Mouse (Mus musculus) neural tube, embryonic 14.5 days (tissue): ENCODE measurements around the gene Bzw1. TPM values are rescaled to one million over a fixed set of nuclear protein-coding genes. Genes with fewer than 3 reads are reported as not detected.
A peak's percentile ranks its signal among the peaks of the same experiment; 100 is the strongest.

Source experiments
- ATAC-seq: fragments of 200-750 bp; cut with Nextera tagmentation; 2 replicates; pipeline ENCODE4 v1.8.0; 2017; ENCODE audit warnings: low read depth, mild to moderate bottlenecking, moderate TSS enrichment, moderate library complexity
- H3K27ac ChIP-seq: fragments of 300-500 bp; sonication (generic); 2 replicates; pipeline ENCODE4 v1.5.1; 2014; ENCODE audit warnings: low read depth, mild to moderate bottlenecking, control low read depth, low read length, moderate library complexity, mixed read lengths
- H3K27me3 ChIP-seq: fragments of 300-500 bp; sonication (generic); 2 replicates; pipeline ENCODE4 v1.6.1; 2014; ENCODE audit warnings: low read length; ENCODE audit not compliant: control insufficient read depth, insufficient read depth
- H3K36me3 ChIP-seq: fragments of 300-500 bp; sonication (generic); 2 replicates; pipeline ENCODE4 v1.6.1; 2014; ENCODE audit warnings: low read length, mixed read lengths; ENCODE audit not compliant: control insufficient read depth, insufficient read depth
- H3K4me1 ChIP-seq: fragments of 300-500 bp; sonication (generic); 2 replicates; pipeline ENCODE4 v1.6.1; 2014; ENCODE audit warnings: low read length; ENCODE audit not compliant: control insufficient read depth, insufficient read depth
- H3K4me2 ChIP-seq: fragments of 300-500 bp; sonication (generic); 2 replicates; pipeline ENCODE4 v1.6.1; 2014; ENCODE audit warnings: mild to moderate bottlenecking, low read depth, low read length, control low read depth
- H3K4me3 ChIP-seq: fragments of 300-500 bp; sonication (generic); 2 replicates; pipeline ENCODE4 v1.5.1; 2014; ENCODE audit warnings: low read depth, low read length, control low read depth, mixed read lengths
- H3K9ac ChIP-seq: fragments of 300-500 bp; sonication (generic); replicated peaks from 2 replicates; pipeline ENCODE4 v1.6.1; 2014; ENCODE audit warnings: low read depth, mild to moderate bottlenecking, control low read depth, low read length, mixed read lengths
- H3K9me3 ChIP-seq: fragments of 300-500 bp; sonication (generic); 2 replicates; pipeline ENCODE4 v1.6.1; 2016; ENCODE audit warnings: low read length; ENCODE audit not compliant: control insufficient read depth
- WGBS: fragments of 180-500 bp; shearing (Covaris S2); extraction: QIAGEN DNeasy Blood & Tissue Kit; methylation state at CpG from one replicate; pipeline ENCODE4 v1.1.7; 2014; 5-methylcytosine and 5-hydroxymethylcytosine counted together
- polyA plus RNA-seq: library from polyadenylated mRNA; unstranded; fragments of >200 nt; fragmentation: Nextera tagmentation; extraction: Ambion mirVana; gene quantifications from 2 replicates; pipeline ENCODE4 v1.2.1, GENCODE M21; 2014

Bzw1 gene
- polyA plus RNA-seq, 1 experiment from 2014 or later, result 371 TPM

GRCm38 (mm10) chr1:58410198-58410588 lies 17.5 kb downstream of the Bzw1 start:
- WGBS, result 88% methylated on average over 3 of the region's 3 CpGs
- Histone ChIP-seq H3K4me2 (no peak overlapping the region), H3K4me1 (no peaks in the 10 kb centered on the region), H3K27me3 (no peaks in the 10 kb centered on the region), H3K9ac (no peak overlapping the region), H3K36me3 (peaks cover 55% of the 10 kb centered on the region), H3K4me3 (no peak overlapping the region), H3K9me3 (no peaks in the 10 kb centered on the region), H3K27ac (no peak overlapping the region)
- no peak for ATAC-seq

- H3K36me3 ChIP-seq, result peaks cover 55% of the 10 kb centered on the region
- H3K4me1 ChIP-seq, result no peaks in the 10 kb centered on the region
- no peak overlapping the region for H3K4me2 ChIP-seq
- no peaks in the 10 kb centered on the region for H3K9me3 ChIP-seq
- H3K9ac ChIP-seq, result no peak overlapping the region
- no peak overlapping the region for H3K4me3 ChIP-seq
- no peak overlapping the region for H3K27ac ChIP-seq
- 89% methylated on average over 7 of the region's 7 CpGs for WGBS
- no peaks in the 10 kb centered on the region for H3K27me3 ChIP-seq
- no peak for ATAC-seq
Measured at GRCm38 (mm10) chr1:58410776-58411175, 18.1 kb downstream of the Bzw1 start.

DNA sequence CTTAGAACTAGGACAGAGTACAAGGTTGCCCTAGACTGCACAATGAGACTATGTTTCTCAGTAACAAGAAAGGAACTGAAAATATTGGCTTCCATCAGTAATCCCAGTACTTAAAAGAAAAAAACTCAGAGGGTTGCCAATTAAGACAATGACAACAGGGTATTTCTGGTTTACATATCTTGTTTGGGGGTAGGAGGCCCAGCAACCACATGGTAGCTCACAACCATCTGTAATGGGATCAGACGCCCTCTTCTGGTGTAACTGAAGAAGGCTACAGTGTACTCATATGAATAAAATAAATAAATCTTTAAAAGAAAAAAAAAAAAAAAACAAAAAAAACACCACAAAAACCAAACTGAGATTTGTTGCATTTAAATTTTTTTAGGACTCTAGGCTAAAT lies 22.7 kb downstream of the Bzw1 start:
- 45% methylated on average over 1 of the region's 1 CpGs for WGBS
- Histone ChIP-seq H3K4me2 (no peak overlapping the region), H3K9me3 (no peaks in the 10 kb centered on the region), H3K4me3 (no peak overlapping the region), H3K27ac (no peak overlapping the region), H3K36me3 (peaks cover 83% of the 10 kb centered on the region), H3K4me1 (peaks cover 2% of the 10 kb centered on the region; the same call in 1 of the 2 replicates), H3K9ac (no peak overlapping the region), H3K27me3 (no peaks in the 10 kb centered on the region)
- ATAC-seq, result no peak

DNA sequence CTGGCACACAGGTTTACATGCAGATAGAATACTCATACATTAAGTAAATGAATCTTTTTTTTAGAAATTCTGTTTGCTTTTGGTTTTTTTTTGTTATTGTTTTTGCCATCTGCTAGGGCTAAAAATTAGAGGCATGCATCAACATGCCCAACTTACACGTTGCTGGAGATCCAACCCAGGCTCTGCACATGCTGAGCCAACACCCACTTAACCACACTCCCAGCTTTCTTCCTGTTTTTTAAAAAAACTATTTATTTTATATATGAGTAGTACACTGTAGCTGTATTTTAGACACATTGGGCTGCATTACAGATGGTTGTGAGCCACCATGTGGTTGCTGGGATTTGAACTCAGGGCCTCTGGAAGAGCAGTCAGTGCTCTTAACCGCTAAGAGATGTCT lies 23.4 kb downstream of the Bzw1 start:
- no peak for ATAC-seq
- no peaks in the 10 kb centered on the region for H3K27me3 ChIP-seq
- no peak overlapping the region for H3K4me2 ChIP-seq
- no peak overlapping the region for H3K4me3 ChIP-seq
- H3K9me3 ChIP-seq, result no peaks in the 10 kb centered on the region
- H3K27ac ChIP-seq, result no peak overlapping the region
- no peak overlapping the region for H3K9ac ChIP-seq
- WGBS, result 90% methylated on average over 2 of the region's 2 CpGs
- H3K4me1 ChIP-seq, result peaks cover 2% of the 10 kb centered on the region; the same call in 1 of the 2 replicates
- H3K36me3 ChIP-seq, result peaks cover 80% of the 10 kb centered on the region

DNA sequence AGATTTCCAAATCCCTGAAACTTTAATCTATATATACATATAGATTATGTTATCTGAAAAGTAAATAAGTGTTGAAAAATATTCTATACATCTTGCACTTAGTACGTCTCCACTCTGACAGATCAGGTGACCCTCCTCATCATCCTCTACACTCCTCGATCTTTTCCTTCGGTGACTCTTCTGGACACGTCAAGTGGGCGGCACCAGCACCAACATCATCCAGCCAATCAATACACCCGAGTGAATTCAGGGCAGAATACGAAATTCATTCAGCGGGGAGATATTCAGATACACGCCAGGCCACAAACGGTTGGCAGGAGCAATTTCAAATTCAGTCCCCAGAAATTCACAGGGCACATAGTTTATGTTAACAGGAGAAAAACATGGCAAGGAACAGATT lies 27.3 kb downstream of the Bzw1 start:
- H3K4me1 ChIP-seq, result peaks cover 16% of the 10 kb centered on the region
- WGBS, result 88% methylated on average over 10 of the region's 10 CpGs
- no peak for ATAC-seq

DNA sequence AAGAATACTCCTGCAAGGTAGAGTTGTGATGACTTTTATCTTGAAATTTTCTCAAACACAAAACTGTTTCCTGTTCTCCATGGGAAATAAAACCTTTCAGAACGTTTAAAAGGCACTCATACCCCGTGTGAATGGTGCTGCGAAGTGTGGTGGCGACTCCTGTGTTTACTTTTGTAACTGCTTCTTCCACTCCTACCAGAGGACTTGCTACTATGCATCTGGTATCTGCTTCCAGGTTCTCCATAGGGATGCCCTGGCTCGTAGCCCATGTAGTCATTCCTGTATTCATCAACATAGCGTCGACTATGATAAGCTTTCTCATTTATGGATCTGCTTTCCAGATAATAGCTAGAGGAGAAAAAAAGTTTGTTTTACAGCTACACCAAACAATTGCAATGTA lies 28.3 kb downstream of the Bzw1 start:
- peaks cover 16% of the 10 kb centered on the region for H3K4me1 ChIP-seq
- 72% methylated on average over 7 of the region's 7 CpGs for WGBS
- H3K27me3 ChIP-seq, result peaks cover 3% of the 10 kb centered on the region; the same call in 1 of the 2 replicates
- ATAC-seq, result no peak
- no peak overlapping the region for H3K4me3 ChIP-seq
- H3K9me3 ChIP-seq, result no peaks in the 10 kb centered on the region
- H3K27ac ChIP-seq, result no peak overlapping the region
- no peak overlapping the region for H3K4me2 ChIP-seq
- H3K9ac ChIP-seq, result no peak overlapping the region
- peaks cover 44% of the 10 kb centered on the region for H3K36me3 ChIP-seq

More for the DNA sequence above, 27.3 kb downstream of the Bzw1 start:
- Histone ChIP-seq H3K27ac (no peak overlapping the region), H3K36me3 (peaks cover 51% of the 10 kb centered on the region), H3K4me3 (no peak overlapping the region), H3K9me3 (no peaks in the 10 kb centered on the region), H3K4me2 (no peak overlapping the region), H3K9ac (no peak overlapping the region), H3K27me3 (peaks cover 3% of the 10 kb centered on the region; the same call in 1 of the 2 replicates)

DNA sequence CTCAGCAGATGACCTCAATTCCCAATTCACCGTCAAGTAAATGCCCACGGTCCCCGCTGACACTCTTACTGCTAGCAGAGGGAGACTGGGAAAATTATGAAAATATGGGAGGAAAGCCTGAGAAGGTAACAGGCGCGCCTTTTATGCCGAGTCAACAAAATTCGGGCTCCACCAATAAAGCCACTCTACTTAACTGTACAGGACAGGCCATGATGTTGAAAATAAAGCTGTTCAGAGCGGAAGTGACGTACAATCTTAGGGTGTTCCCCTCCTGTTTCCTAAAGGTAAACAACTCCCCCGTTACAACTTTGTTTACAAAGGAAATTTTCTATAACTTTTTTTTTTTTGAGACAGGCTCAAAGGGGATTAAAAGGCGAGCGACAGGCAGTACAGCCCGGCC lies 30.2 kb downstream of the Bzw1 start:
- Histone ChIP-seq H3K36me3 (peaks cover 28% of the 10 kb centered on the region), H3K4me2 (peak overlapping the region; percentile 80), H3K4me3 (peak overlapping the region; percentile 100), H3K9ac (peak overlapping the region; percentile 100), H3K9me3 (no peaks in the 10 kb centered on the region), H3K27me3 (peaks cover 3% of the 10 kb centered on the region; the same call in 1 of the 2 replicates), H3K4me1 (peaks cover 16% of the 10 kb centered on the region), H3K27ac (peak overlapping the region; percentile 100)
- 14% methylated on average over 13 of the region's 13 CpGs for WGBS
- ATAC-seq, result peak; percentile 63

DNA sequence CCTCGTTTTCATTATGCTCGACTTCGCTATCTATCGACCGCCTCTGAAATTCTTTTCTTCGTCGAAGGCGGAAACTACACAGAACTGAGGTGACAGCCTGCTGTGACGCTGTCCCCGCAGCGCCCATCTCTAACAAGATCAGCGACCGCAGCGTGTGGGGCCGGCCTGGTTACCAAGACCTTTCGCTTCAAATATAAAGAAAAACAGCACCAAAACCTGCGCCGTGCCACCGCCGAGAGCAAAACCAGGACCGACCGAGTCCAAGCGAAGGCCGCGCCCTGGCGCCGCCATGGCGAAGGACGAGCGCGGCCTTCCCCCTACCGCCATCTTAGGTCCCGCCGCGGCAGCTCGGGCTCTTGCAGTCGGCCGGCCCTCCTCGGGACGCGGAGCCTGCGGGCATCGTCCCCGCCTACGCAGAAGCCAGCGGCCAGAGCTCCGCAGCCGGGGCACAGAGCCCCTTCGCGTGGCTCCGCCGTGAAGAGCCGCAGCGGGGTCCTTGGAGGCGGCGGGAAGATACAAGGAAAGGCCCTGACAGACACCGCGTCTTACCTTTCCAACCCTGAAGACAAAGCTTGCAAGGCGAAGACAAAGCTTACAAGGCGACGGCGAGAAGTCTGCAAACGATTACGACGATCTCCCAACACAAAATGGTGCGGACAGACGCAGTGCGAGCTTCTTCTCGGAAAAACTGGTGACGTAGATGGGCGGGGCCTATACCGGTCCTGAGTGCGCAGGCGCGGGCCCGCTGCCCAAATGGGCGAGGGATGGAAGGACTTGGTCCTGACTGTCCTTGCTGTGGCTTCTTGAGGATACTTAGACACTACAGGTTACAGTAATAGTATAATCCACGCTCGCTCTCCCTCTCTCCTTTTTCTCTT lies 30.9 kb downstream of the Bzw1 start, which contains the start of gene Clk1:
Gene Clk1, minus strand, starts transcription at position 696 of the 878 bp plus-strand sequence.
- peaks cover 16% of the 10 kb centered on the region for H3K4me1 ChIP-seq
- H3K27me3 ChIP-seq, result peaks cover 3% of the 10 kb centered on the region; the same call in 1 of the 2 replicates
- peak within 1 kb of the TSS; percentile 100 for H3K9ac ChIP-seq
- WGBS, result under 1% methylated on average over 79 of the region's 79 CpGs
- H3K4me2 ChIP-seq, result peak within 1 kb of the TSS; percentile 80
- H3K36me3 ChIP-seq, result peaks cover 20% of the 10 kb centered on the region; the same call in 1 of the 2 replicates
- no peaks in the 10 kb centered on the region for H3K9me3 ChIP-seq
- peak; percentile 95 for ATAC-seq
- peak within 1 kb of the TSS; percentile 100 for H3K4me3 ChIP-seq
- H3K27ac ChIP-seq, result peak within 1 kb of the TSS; percentile 100

GRCm38 (mm10) chr1:58424551-58424950 lies 31.9 kb downstream of the Bzw1 start:
- no peak for ATAC-seq
- H3K27me3 ChIP-seq, result peaks cover 3% of the 10 kb centered on the region; the same call in 1 of the 2 replicates
- WGBS, result 86% methylated on average over 3 of the region's 3 CpGs

More at GRCm38 (mm10) chr1:58424551-58424950, 31.9 kb downstream of the Bzw1 start:
- Histone ChIP-seq H3K4me2 (peak overlapping the region; percentile 80; the same call in 1 of the 2 replicates), H3K9me3 (no peaks in the 10 kb centered on the region), H3K9ac (no peak overlapping the region), H3K4me1 (peaks cover 16% of the 10 kb centered on the region), H3K36me3 (peaks cover 11% of the 10 kb centered on the region; the same call in 1 of the 2 replicates), H3K27ac (no peak overlapping the region), H3K4me3 (no peak overlapping the region)
